Mouse (Mus musculus) embryonic fibroblast, embryonic 13.5 days (primary cell): Measurements from ENCODE around the gene 2610001J05Rik.

Experiments
- CTCF ChIP-seq: IDR thresholded peaks from 2 replicates; pipeline ENCODE4 v1.5.1; 2011; ENCODE audit warnings: mild to moderate bottlenecking, control low read depth, low read length, moderate library complexity, borderline replicate concordance; ENCODE audit not compliant: insufficient read depth
- POLR2A ChIP-seq: IDR thresholded peaks from 2 replicates; pipeline ENCODE4 v1.6.1; 2011; ENCODE audit warnings: low read depth, mild to moderate bottlenecking, control low read depth, low read length, moderate library complexity

GRCm38 (mm10) chr6:13884877-13885592 lies 13.7 kb upstream of the 2610001J05Rik start:
- TF ChIP-seq POLR2A (no peak), CTCF (no peak)
